Mouse (Mus musculus): Measurements from ENCODE around the gene Gm49320. TPM values are rescaled to one million over a fixed set of nuclear protein-coding genes. Genes with fewer than 3 reads are reported as not detected.

Gene Gm49320
- polyA plus RNA-seq, 1 experiment from 2014 or later: 0.21 TPM

GRCm38 (mm10) chr8:4258233-4258632 lies 19.6 kb downstream of the Gm49320 start:
- peak; percentile 80 for DNase-seq (ENCODE audit: low spot score)

- DNase-seq (ENCODE audit: low spot score): no peak
Measured at GRCm38 (mm10) chr8:4258678-4259077, 20.0 kb downstream of the Gm49320 start.

GRCm38 (mm10) chr8:4259125-4259804 lies 20.6 kb downstream of the Gm49320 start, which contains the start of gene Ctxn1:
Ctxn1 (minus strand) TSS chr8:4259274.
- peak; percentile 92 for DNase-seq (ENCODE audit: low spot score)

- DNase-seq (ENCODE audit: low spot score): no peak
Measured at GRCm38 (mm10) chr8:4259805-4260170, 21.1 kb downstream of the Gm49320 start.

- no peak for DNase-seq (ENCODE audit: low spot score)
Measured at GRCm38 (mm10) chr8:4263105-4263791, 24.6 kb downstream of the Gm49320 start.

- no peak for DNase-seq (ENCODE audit: low spot score)
Measured at GRCm38 (mm10) chr8:4265160-4265914, 26.7 kb downstream of the Gm49320 start.

GRCm38 (mm10) chr8:4267627-4268026 lies 29.0 kb downstream of the Gm49320 start:
- DNase-seq (ENCODE audit: low spot score): peak; percentile 13

- DNase-seq (ENCODE audit: low spot score): no peak
Measured at GRCm38 (mm10) chr8:4269609-4270008, 30.9 kb downstream of the Gm49320 start.

GRCm38 (mm10) chr8:4275275-4276110 lies 36.8 kb downstream of the Gm49320 start, which contains the start of gene Timm44:
Timm44 (minus strand) TSS chr8:4275913.
- DNase-seq (ENCODE audit: low spot score): peak; percentile 93

- no peak for DNase-seq (ENCODE audit: low spot score)
Measured at GRCm38 (mm10) chr8:4276111-4276465, 37.4 kb downstream of the Gm49320 start.

GRCm38 (mm10) chr8:4292738-4293137 lies 54.1 kb downstream of the Gm49320 start:
- DNase-seq (ENCODE audit: low spot score): no peak

- no peak for DNase-seq (ENCODE audit: low spot score)
Measured at GRCm38 (mm10) chr8:4297822-4298221, 59.2 kb downstream of the Gm49320 start.

Other genes starting within 250 kb of the Gm49320 start
- gene Cd209f, start 133.0 kb upstream of the Gm49320 start, polyA plus RNA-seq (2015; fragmentation: Nextera tagmentation; extraction: Ambion mirVana): 0.45 and 0.83 TPM in 2 replicates
- gene Cd209g, start 104.8 kb upstream of the Gm49320 start, polyA plus RNA-seq (2015; fragmentation: Nextera tagmentation; extraction: Ambion mirVana): 0.12 TPM in 1 of 2 replicates, not detected in the other
- gene Evi5l, start 72.3 kb upstream of the Gm49320 start, polyA plus RNA-seq (2015; fragmentation: Nextera tagmentation; extraction: Ambion mirVana): 18.1 and 22.5 TPM in 2 replicates
- gene Prr36, start 21.4 kb upstream of the Gm49320 start, polyA plus RNA-seq (2015; fragmentation: Nextera tagmentation; extraction: Ambion mirVana): 0.42 and 0.46 TPM in 2 replicates
- 0.85 and 0.91 TPM in 2 replicates for gene Lrrc8e, start 12.0 kb upstream of the Gm49320 start, polyA plus RNA-seq (2015; fragmentation: Nextera tagmentation; extraction: Ambion mirVana)
- 33.3 and 35.4 TPM in 2 replicates for gene Map2k7, start 125 bp upstream of the Gm49320 start, polyA plus RNA-seq (2015; fragmentation: Nextera tagmentation; extraction: Ambion mirVana)
- gene Tgfbr3l, start 9.3 kb downstream of the Gm49320 start, polyA plus RNA-seq (2015; fragmentation: Nextera tagmentation; extraction: Ambion mirVana): 2.3 and 4.0 TPM in 2 replicates
- gene Snapc2, start 14.2 kb downstream of the Gm49320 start, polyA plus RNA-seq (2015; fragmentation: Nextera tagmentation; extraction: Ambion mirVana): 34.5 and 36.4 TPM in 2 replicates
- gene Ctxn1, start 20.4 kb downstream of the Gm49320 start, polyA plus RNA-seq (2015; fragmentation: Nextera tagmentation; extraction: Ambion mirVana): 8.5 and 8.7 TPM in 2 replicates
- 49.3 and 50.6 TPM in 2 replicates for gene Timm44, start 37.0 kb downstream of the Gm49320 start, polyA plus RNA-seq (2015; fragmentation: Nextera tagmentation; extraction: Ambion mirVana)
- 811 and 840 TPM in 2 replicates for gene Ccl25, start 86.3 kb downstream of the Gm49320 start, polyA plus RNA-seq (2015; fragmentation: Nextera tagmentation; extraction: Ambion mirVana)
- 209 and 236 TPM in 2 replicates for gene Elavl1, start 86.5 kb downstream of the Gm49320 start, polyA plus RNA-seq (2015; fragmentation: Nextera tagmentation; extraction: Ambion mirVana)